Mouse (Mus musculus) right cerebral cortex, postnatal 36 days (tissue): ENCODE results near the gene Actr3.
A peak's percentile ranks its signal among the peaks of the same experiment; 100 is the strongest.
"Not testable (repeated sequence)": the region's sequence is repeated elsewhere in the genome, so short reads cannot be mapped to it uniquely, and the experiment has no call there.

Experiments used
- DNase-seq, 2 experiments: peaks; one replicate each; pipeline ENCODE4 v3.0.0; 2022; ENCODE audit warnings: low spot score in 2 of 2, mixed read lengths in 1 of 2

The Actr3 gene

DNA sequence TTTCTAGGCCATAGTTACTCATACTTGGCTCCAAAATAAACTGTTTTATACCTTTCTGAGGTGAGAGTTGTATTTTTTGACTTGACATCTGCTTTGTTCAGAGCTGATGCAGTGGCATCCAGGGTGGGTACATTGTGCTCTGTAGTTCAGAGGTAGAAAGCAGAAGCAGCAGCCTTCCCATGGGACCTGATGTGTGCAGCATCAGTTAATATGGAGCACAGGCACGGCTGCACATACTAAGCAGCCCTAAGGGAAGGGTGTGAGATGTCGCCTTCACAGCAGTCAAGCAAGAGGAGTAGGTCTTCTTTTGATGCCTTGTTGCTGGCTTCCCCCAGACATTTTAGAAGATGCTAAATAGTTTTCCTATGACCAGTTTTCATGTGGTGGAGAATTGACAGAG lies 3.3 kb upstream of the Actr3 start:
- no peak for DNase-seq

- DNase-seq, result no peak
Observed at GRCm38 (mm10) chr1:125437927-125438326, 2.4 kb upstream of the Actr3 start.

- no peak for DNase-seq
Observed at GRCm38 (mm10) chr1:125437161-125437560, 1.6 kb upstream of the Actr3 start.

DNA sequence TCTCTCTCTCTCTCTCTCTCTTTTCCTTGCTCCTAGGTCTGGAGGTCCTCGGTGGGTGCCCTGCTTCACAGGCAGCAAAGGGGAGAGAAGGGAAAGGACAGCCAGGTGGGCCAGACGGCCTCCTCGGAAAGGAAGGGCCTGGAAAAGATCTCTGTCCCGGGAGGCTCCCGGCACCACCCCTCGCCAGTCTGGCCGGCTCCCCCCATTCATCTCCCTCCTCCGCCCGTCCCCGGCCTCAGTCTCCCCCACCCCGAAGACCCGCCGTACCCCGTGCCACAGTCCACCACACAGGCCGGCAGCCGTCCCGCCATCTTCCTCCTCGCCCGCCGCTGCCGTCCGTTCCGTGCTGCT lies 534 bp downstream of the Actr3 start:
- no peak for DNase-seq

DNA sequence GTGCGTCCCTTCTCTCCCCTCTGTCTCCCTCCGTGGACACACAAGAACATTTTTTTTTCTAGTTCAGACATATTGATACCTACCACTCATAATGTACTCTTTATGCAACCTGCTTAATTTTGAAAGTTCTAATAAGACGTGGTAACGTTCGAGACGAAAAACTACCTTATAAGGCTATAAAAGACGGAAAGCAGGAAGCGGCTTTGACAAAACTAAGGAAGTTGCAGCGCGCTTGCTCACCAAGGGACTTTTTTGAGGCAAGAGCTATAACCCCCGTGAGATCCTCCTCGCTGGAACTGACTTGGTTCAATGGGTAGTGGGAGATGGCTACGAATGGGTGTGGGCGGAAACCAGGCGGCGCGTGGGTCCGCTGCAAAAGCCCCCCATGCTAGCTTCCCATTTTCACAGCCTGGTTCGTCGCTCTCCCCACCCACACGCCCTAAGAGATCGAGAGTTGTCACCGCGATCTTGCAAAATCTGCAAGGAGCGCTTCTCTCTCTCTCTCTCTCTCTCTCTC lies 984 bp downstream of the Actr3 start:
- DNase-seq, result peak; percentile 14 to 16

- no peak for DNase-seq
Observed at GRCm38 (mm10) chr1:125431286-125431685, 4.2 kb downstream of the Actr3 start.

- DNase-seq, result no peak
Observed at GRCm38 (mm10) chr1:125430737-125431136, 4.8 kb downstream of the Actr3 start.

- no peak for DNase-seq
Observed at GRCm38 (mm10) chr1:125429984-125430383, 5.5 kb downstream of the Actr3 start.

DNA sequence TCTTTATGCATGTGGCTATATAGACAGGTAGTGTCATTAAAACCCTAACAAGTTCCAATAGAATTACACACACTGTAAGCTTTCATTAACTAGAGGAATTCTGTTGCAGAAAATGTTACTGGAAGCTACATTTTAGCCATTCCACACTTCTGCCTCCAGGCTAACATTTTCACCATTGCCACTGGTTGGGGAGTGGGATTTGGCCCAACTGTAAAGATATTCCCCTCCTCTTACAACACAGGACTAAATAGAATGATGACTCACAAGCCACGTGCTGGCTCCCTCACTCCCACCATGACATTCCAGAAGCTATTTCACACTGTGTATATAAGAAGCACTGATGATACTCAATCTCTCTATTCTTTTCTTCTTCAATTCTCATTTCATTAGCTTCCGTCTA lies 7.2 kb downstream of the Actr3 start:
- DNase-seq, result no peak

GRCm38 (mm10) chr1:125426387-125427045 lies 9.0 kb downstream of the Actr3 start:
- no peak for DNase-seq

GRCm38 (mm10) chr1:125419906-125420305 lies 15.6 kb downstream of the Actr3 start:
- DNase-seq, result no peak

- DNase-seq, result no peak
Observed at GRCm38 (mm10) chr1:125418732-125419131, 16.8 kb downstream of the Actr3 start.

GRCm38 (mm10) chr1:125407220-125407619 lies 28.3 kb downstream of the Actr3 start:
- no peak for DNase-seq

GRCm38 (mm10) chr1:125395391-125395790 lies 40.1 kb downstream of the Actr3 start:
- no peak for DNase-seq

- DNase-seq, result not testable (repeated sequence)
Observed at GRCm38 (mm10) chr1:125393324-125393723, 42.2 kb downstream of the Actr3 start.

GRCm38 (mm10) chr1:125390065-125390754 lies 45.3 kb downstream of the Actr3 start:
- DNase-seq, result not testable (repeated sequence)

GRCm38 (mm10) chr1:125389634-125390033 lies 45.9 kb downstream of the Actr3 start:
- DNase-seq, result not testable (repeated sequence)

DNA sequence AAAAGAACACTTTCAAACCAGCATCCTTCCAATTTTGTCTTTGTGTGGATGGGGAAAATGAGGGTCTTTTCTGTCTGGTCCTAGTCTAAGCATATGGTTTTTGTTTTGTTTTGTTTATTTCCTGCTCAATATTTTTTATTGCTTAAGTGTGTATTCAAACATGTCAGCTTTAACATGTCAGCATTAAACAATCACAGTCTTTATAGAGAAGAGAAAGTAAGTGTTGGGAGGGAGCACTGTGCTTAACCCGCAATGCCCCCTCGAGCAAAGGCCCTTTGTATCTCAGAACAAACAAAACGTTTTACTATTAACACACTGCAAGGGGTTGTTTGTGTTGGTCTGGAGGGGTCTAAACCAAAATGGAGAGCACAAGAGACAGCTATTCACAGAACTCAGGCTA lies 47.2 kb downstream of the Actr3 start:
- no peak for DNase-seq

- DNase-seq, result no peak
Observed at GRCm38 (mm10) chr1:125386217-125386616, 49.3 kb downstream of the Actr3 start.

GRCm38 (mm10) chr1:125382622-125383021 lies 52.9 kb downstream of the Actr3 start:
- DNase-seq, result no peak

DNA sequence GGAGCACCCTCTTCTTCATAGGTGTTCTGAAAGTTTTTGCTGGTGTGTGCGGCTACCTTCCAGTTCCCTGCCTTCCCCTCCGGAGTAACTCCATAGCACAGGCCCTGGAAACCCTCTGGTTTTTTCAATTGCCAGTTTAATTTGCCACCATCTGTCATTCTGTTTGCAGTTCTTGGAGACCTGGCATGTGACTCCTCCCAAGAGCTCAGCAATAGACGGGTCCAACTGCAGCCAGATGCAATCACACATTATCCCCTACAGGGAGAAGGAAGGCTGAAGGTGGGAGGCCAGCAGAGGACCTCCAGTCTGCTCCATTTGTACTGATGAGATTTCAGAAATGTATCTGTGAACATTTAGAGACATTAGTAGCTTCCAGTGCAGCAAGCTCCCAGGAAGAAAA lies 56.6 kb downstream of the Actr3 start:
- no peak for DNase-seq

GRCm38 (mm10) chr1:125372855-125373254 lies 62.7 kb downstream of the Actr3 start:
- peak; percentile 15 to 23 for DNase-seq

DNA sequence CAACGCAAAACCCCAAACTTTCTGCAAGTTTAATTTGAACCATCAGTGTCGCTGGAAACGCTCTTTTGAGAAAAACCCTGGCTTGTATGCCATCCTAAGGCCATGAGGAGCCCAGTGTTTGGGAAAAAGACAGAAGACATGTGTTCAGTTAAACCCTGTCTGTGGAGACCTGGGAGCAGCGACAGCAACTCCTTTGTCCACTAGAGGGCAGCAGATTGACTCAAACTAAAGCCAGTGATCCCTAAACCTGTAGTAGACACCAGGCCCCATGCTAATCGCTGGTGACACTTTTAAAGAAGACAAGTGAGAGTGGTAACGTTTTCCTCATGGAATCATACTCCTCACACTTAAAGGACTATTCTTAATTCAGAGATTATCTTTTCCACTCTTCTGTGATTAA lies 64.7 kb downstream of the Actr3 start:
- peak; percentile 16 to 21 for DNase-seq
